Mouse (Mus musculus) monocyte, adult 5-6 weeks (primary cell): ENCODE measurements around the gene Gpc2. TPM values are rescaled to one million over a fixed set of nuclear protein-coding genes. Genes with fewer than 3 reads are reported as not detected.

Source experiments
- ATAC-seq: fragments of 153-309, 156-312 bp; replicated peaks from 2 replicates; pipeline ENCODE4 v1.8.0; 2017; ENCODE audit warnings: mild to moderate bottlenecking; ENCODE audit not compliant: low TSS enrichment, insufficient number of reproducible peaks, severe bottlenecking, poor library complexity, low FRiP score
- total RNA-seq: library from RNA; stranded (forward); fragments of 200-1000, 200-491, 200-594 nt; gene quantifications from 3 replicates; pipeline ENCODE4 v1.2.3, GENCODE M21; 2017

Gene Gpc2
- total RNA-seq, 1 experiment from 2014 or later: 0.67 TPM

- peak; percentile 90 for ATAC-seq
These were observed 16.3 kb downstream of the Gpc2 start, which contains the start of gene BC037034 for GRCm38 (mm10) chr5:138263260-138264206. Gene BC037034, minus strand, starts transcription at chr5:138264033.

DNA sequence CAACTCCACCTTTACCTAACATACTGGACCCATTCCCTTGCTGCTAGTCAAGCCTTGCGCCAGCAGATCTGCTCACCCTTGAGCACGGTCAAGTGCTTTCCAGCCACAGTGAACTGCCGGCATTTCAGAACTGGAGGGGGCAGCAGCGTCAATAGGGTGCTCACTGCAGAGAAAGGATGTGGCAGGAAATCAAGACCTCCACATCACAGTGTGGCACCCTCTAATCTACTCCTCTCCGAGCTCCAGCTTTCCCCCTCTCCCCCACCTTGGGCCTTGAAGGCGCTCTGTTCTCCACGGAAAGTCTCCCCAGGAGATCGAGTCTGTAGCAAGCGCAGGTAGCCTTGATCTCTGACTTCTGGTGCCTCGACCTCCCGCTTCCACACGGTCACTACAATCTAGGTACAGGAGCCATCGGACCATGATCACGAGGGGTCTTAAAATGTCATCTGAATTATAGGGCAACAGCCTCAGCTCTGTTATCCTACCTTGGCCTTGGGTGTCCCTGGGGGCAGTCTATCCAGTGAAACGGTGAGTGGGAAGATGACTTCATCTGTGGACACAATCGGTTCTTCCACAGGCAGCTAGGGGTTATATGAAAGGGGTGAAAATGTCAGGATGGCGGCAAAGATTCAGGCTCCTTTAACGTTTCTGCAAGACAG lies 17.1 kb downstream of the Gpc2 start:
- no peak for ATAC-seq

DNA sequence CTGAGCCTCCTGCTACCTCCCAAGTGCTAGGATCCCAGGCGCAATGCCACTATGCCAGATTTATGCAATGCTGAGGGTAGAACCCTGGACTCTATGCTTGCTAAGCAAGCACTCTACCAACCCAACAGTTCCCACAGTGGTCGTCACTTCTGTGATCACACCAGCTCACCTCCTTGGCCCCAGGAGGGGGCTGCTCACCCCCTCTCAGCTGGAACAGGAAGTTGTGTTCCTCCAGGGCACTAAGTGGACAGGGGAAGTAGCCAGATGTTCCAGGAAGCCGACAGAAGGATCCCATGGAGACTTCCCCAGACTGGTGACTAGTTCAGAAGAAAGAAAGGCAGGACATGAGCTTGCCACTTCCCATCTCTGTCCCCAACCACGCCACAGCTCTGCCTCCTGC lies 17.8 kb downstream of the Gpc2 start:
- no peak for ATAC-seq

DNA sequence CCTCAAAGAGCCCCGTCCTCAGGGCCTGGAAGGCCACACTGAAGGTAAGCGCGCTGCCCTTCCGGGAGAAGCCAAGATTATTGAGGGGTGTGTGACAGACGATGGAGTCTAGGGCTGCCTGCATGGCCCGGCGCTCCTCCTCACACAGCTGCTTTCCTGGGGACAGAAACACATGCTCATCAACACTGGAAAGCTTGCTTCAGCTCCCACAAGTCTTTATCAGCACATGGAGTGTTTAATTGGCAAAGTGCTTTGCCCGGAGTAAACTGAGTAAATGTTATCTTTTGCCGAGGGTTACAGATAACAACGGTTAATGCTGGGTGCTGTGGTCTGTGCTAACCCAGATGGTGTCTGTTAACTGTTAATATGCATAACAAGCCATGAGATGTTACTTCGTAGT lies 19.0 kb downstream of the Gpc2 start:
- ATAC-seq: no peak

DNA sequence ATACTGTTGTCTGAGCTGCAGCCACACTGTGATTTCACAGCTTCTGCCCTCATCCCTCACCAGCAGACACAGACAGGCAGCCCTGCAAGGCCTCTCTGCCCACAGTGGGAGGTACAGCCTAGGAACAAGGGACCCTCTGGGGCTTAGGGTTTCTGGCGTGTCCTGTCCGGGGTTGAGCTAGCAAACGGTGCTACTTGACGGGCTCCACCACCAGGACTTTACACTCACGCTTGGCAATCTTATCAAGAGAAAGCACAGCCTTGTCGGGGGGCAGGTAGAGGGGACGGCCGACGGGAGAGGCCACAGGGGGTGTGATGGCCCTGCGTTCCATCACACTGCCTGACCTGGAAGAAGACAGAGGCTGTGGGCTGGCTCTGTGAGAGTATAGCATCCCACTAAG lies 19.8 kb downstream of the Gpc2 start:
- no peak for ATAC-seq

DNA sequence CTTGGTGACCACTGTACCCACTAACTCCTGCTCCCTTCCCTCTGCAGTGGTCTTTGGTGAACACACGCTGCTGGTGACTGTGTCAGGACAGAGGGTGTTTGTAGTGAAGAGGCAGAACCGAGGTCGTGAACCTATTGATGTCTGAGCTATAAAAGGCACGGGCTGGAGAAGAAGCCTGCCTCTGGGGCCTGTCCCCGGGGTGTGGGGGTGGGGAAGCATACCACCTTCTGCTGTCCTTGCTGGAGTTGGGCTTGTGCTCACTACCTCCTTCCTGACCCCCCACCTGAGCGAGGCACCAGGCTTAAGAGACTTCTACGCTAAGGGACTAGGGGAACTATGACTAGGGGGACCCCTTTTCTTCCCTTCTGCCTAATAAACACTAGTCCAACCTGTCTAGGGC lies 20.8 kb downstream of the Gpc2 start:
- no peak for ATAC-seq

DNA sequence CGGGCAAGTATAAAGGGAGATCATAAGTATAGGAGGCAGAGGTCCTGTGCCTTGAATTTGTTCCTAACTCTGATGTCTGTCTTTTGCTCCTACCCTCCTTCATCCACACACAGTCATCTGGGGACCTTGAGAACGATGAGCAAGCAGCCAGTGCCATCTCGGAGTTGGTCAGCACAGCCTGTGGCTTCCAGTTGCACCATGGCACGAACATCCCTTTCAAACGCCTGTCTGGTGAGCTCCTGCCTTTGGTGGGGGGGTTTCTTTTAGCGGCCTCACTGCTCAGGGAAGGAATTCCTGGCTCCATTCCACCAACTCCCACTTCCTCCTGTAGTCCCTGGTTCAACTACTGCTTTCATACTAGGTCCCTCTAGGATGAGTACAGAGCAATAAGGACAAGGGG lies 21.3 kb downstream of the Gpc2 start:
- ATAC-seq: no peak

DNA sequence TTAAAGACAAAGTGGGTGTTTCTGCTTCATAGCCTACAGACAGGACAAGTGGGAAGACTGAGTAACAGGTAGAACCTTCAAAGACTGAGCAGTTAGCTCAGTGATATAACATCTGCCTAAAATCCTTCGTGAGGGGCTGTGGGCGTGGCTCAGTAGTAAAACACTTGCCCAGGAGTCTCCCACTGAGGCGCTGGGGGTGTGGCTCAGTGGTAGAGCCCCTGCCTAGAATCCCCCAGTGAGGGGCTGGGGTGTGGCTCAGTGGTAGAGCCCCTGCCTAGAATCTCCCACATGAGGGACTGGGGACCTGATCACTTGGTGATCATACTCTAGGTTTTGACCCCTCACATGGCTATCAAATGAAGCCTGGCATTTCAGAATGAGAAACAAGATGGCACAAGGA lies 21.7 kb downstream of the Gpc2 start:
- ATAC-seq: no peak

DNA sequence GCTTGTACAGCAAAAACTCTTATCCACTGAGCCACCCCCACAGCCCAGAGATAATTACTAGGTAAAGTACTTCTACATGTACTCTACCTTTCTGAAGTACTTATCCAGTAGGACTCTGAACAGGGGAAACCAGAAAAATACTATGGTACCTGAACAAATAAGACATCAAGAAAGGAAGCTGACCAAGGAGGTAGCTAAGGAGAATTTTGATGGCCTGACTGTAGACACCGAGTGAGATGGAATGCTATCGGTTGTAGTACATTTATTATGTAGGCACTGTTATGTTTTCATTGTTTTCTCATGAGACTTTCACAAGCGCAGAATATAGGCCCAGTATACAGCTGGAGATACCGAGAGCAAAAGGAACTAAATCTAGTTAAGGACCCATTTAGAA lies 22.2 kb downstream of the Gpc2 start:
- no peak for ATAC-seq

- ATAC-seq: peak; percentile 70
These were observed 22.7 kb downstream of the Gpc2 start for GRCm38 (mm10) chr5:138256966-138257584.

DNA sequence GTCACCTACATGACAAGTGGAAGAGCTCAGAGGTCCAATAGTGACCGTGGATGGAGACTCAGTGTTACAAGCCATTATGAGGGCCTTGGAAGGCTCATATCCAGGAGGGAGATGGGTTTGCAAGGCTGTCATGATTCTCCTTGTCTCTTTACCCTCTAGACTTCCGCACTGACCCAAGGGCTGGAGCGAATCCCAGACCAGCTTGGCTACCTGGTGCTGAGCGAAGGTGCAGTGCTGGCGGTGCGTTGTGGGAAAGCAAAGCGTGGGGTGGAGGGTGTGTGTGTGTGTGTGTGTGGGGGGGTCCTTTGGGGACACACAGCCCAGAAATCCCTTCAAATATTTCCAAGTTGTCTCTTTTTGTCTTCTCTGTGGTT lies 23.7 kb downstream of the Gpc2 start:
- no peak for ATAC-seq

DNA sequence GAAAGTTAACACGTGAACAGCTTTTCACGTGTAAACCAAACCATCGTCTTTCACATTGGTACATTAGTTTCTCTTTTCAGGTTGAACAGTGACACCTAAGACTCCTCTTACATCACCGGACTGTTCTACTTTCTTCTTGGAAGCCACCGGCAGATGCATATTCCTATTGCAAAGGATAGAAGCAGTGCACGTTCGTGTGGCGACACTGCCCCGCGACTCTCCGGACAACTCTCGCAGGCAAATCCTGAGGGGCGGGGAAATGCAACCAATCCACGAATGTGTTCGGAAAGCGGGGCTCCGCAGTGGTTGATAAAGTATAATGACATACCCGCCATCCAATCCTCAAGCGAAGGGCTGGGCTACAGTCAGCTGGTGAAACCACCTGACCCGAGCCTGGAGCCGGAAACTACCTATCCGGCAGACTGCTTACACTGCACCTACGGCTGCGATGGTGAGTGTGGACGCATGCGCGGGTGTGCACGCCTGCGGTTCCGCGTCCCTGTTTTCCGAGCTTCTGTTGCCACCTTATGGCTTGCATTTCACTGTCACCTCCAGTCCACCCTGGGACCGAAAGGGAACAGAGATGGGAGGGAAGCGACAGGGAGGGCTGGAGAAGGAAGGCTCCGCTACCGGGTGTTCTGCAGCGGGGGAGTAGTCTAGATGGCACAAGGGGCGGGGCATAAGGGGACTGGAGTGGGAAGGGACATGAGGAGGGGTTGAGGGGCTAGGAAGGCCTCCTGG lies 24.3 kb downstream of the Gpc2 start, which contains the start of gene Lamtor4:
Gene Lamtor4, plus strand, starts transcription at position 130 of the 741 bp plus-strand sequence.
- peak; percentile 96 for ATAC-seq

DNA sequence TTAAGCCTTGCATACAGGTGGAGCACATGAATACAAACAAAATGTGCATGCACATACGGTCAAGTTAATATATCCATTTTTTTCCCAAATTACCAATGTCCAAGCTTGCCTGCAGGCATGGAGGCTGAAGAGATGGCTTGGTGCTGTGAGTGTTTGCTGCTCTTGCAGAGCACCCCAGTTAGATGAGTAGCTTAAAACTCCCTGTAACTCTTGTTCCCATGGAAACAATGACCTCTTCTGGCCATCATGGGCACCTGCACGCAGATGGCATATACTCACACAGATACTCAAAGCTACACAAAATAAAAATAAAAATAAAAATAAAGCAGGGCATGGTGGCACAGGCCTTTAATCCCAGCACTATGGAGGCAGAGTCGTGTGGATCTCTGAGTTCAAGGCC lies 26.7 kb downstream of the Gpc2 start:
- ATAC-seq: no peak

- no peak for ATAC-seq
These were observed 28.7 kb downstream of the Gpc2 start for GRCm38 (mm10) chr5:138251144-138251543.

DNA sequence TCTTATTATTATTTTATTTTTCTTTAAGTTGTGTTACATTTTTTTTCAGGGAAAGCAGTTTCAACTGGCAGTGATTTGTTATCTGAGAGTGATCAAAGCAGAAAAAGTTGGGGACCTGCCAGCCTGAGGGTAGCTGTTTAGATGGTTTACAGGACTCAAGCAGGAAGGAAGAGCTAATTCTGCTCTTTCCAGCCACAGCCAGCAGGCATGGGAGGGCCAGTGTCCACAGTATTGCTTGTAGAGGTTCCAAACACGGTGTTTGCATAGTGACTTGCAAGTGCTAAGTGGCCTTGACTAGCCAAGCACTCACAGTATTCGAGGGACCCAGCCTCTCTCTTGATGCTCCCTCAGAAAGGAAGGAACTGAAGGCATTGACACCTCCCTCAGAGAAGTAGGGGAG lies 38.3 kb downstream of the Gpc2 start:
- ATAC-seq: no peak

DNA sequence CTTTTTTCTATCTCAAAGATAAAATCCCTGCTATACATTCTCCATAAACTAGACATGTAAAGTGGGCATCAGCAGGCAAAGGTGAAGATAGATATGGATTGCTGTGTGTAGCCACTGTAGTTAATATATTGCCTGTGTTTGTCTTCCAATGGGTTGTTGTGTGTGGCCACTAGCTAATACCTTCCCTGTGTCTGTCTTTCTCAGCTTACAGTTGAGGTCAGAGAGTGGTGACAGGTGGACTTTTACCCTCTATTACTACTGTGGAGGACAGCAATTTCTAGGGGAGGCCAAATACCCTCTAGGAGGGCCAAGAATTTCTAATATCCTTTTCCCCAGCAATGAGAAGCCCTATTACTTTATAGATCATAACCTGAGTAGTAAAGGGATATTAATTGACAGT lies 45.6 kb downstream of the Gpc2 start:
- no peak for ATAC-seq

GRCm38 (mm10) chr5:138233778-138234177 lies 46.0 kb downstream of the Gpc2 start:
- no peak for ATAC-seq

- 0 out of 2 replicates have a peak, but pooled peaks have one; percentile 11 for ATAC-seq
These were observed 50.3 kb downstream of the Gpc2 start for GRCm38 (mm10) chr5:138229511-138229910.

GRCm38 (mm10) chr5:138228026-138228425 lies 51.8 kb downstream of the Gpc2 start:
- ATAC-seq: no peak
